Comparison of ENCODE assay signal across 10 mouse cellular contexts in the genomic region with DNA sequence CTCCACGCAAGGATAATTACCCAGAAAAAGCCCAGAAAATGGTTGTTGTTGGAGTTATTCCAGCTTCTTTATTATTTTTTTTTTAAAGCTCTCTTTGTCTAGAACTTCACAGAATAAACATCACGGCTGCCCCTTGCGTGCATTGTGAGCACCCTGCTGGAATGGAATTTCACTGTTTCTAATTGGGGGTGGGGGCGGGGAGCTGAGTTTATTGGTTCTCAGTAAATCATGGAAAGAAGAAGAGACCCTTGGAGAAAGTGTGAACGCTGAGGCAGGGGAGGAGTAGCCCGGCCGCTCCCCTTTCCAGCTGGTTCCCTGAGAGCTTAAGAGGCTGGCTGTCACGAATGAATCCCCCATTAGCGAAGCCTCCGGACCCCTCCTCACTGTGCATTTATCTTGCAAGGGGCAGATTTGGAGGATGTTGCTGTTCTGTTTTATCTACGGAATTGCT.
A peak's percentile ranks its signal among the peaks of the same experiment; 100 is the strongest.
DNase-seq lines count a peak whose midpoint lies in the region; ATAC-seq lines count a peak whose summit lies in the region.
"Had no signal": no experiment of that assay in that cellular context is flagged by ENCODE, and none has a peak within 500 bp of the region (broad histone marks: within the 10 kb centered on the region; RNA-seq: fewer than 3 reads in every experiment).

No protein-coding gene starts in this region.

- no peak for ATAC-seq in heart, embryonic 16.5 days (replicated peaks; ENCODE audit: extremely low read depth, insufficient read depth, low FRiP score)
- ATAC-seq in hindbrain, embryonic 16.5 days: no peak
- ATAC-seq in neural tube, embryonic 11.5 days (ENCODE audit: insufficient read depth, low FRiP score, low TSS enrichment): peak; percentile 20; the same call in 1 of the 2 replicates
- no peak for ATAC-seq in frontal cortex, adult (ENCODE audit: low TSS enrichment)

- no peaks in the 10 kb centered on the region for H3K27me3 ChIP-seq in heart, embryonic 16.5 days (ENCODE audit: control insufficient read depth, insufficient read depth, low read length)
- peaks cover 42% of the 10 kb centered on the region for H3K27me3 ChIP-seq in embryonic facial prominence, embryonic 10.5 days (replicated peaks; ENCODE audit: low read depth, poor library complexity, severe bottlenecking)
- no peaks in the 10 kb centered on the region for H3K27me3 ChIP-seq in hindbrain, embryonic 16.5 days (replicated peaks; ENCODE audit: control insufficient read depth, insufficient read depth, low read length)
- no peaks in the 10 kb centered on the region for H3K27me3 ChIP-seq in neural tube, embryonic 11.5 days (ENCODE audit: control insufficient read depth, insufficient read depth, low read length)

- 37% methylated on average over 11 of the region's 11 CpGs for WGBS in heart, embryonic 16.5 days
- WGBS in embryonic facial prominence, embryonic 10.5 days: 11% methylated on average over 11 of the region's 11 CpGs
- 6% methylated on average over 11 of the region's 11 CpGs for WGBS in hindbrain, embryonic 16.5 days
- WGBS in neural tube, embryonic 11.5 days: 8% methylated on average over 11 of the region's 11 CpGs

- DNase-seq in heart, postnatal 10 days: no peak
- peak; percentile 55 for DNase-seq in embryonic facial prominence, embryonic 10.5 days (ENCODE audit: low spot score)
- DNase-seq in neural tube, embryonic 11.5 days (ENCODE audit: low spot score): peak; percentile 60
- DNase-seq in layer of hippocampus, postnatal 14 days (ENCODE audit: low spot score in 2 of 2): no peak
- DNase-seq in frontal cortex, postnatal 14 days (ENCODE audit: low spot score in 2 of 2): no peak
- DNase-seq: lung, adult 18-20 months; right cerebral cortex, adult 18-20 months had no signal

- H3K9me3 ChIP-seq in heart, embryonic 16.5 days (replicated peaks; ENCODE audit: control insufficient read depth, low read length): no peaks in the 10 kb centered on the region
- no peaks in the 10 kb centered on the region for H3K9me3 ChIP-seq in embryonic facial prominence, embryonic 10.5 days
- H3K9me3 ChIP-seq in hindbrain, embryonic 16.5 days (ENCODE audit: control insufficient read depth, low read length): no peaks in the 10 kb centered on the region
- no peaks in the 10 kb centered on the region; the same call in 1 of the 2 replicates for H3K9me3 ChIP-seq in neural tube, embryonic 11.5 days (ENCODE audit: control insufficient read depth, low read length)

- H3K4me1 ChIP-seq in heart, embryonic 16.5 days (ENCODE audit: control insufficient read depth, insufficient read depth, low read length): peaks cover 14% of the 10 kb centered on the region
- H3K4me1 ChIP-seq in embryonic facial prominence, embryonic 10.5 days: peaks cover 55% of the 10 kb centered on the region
- peaks cover 4% of the 10 kb centered on the region for H3K4me1 ChIP-seq in hindbrain, embryonic 16.5 days (ENCODE audit: control insufficient read depth, insufficient read depth, low read depth, low read length)
- peaks cover 16% of the 10 kb centered on the region for H3K4me1 ChIP-seq in neural tube, embryonic 11.5 days (ENCODE audit: control insufficient read depth, insufficient read depth, low read length)

- peak overlapping the region; percentile 63 for H3K27ac ChIP-seq in heart, embryonic 16.5 days (ENCODE audit: low read length)
- H3K27ac ChIP-seq in embryonic facial prominence, embryonic 10.5 days (replicated peaks): peak overlapping the region; percentile 51; the same call in 1 of the 2 replicates
- H3K27ac ChIP-seq in hindbrain, embryonic 16.5 days (ENCODE audit: low read depth, low read length): no peak overlapping the region; the same call in 1 of the 2 replicates
- no peak overlapping the region for H3K27ac ChIP-seq in neural tube, embryonic 11.5 days (ENCODE audit: low read depth, low read length)

- H3K4me2 ChIP-seq in heart, embryonic 16.5 days (ENCODE audit: low read depth, low read length): peak overlapping the region; percentile 20; the same call in 1 of the 2 replicates
- H3K4me2 ChIP-seq in hindbrain, embryonic 16.5 days (ENCODE audit: low read length): peak overlapping the region; percentile 30
- peak overlapping the region; percentile 10; the same call in 1 of the 2 replicates for H3K4me2 ChIP-seq in neural tube, embryonic 11.5 days (ENCODE audit: low read depth)

- H3K9ac ChIP-seq in heart, embryonic 16.5 days (ENCODE audit: low read length): no peak overlapping the region
- H3K9ac ChIP-seq in hindbrain, embryonic 16.5 days (ENCODE audit: low read depth, low read length): no peak overlapping the region
- no peak overlapping the region for H3K9ac ChIP-seq in neural tube, embryonic 11.5 days (ENCODE audit: low read length)

- H3K36me3 ChIP-seq in heart, embryonic 16.5 days (ENCODE audit: control insufficient read depth, insufficient read depth): no peaks in the 10 kb centered on the region
- no peaks in the 10 kb centered on the region for H3K36me3 ChIP-seq in embryonic facial prominence, embryonic 10.5 days (replicated peaks)
- H3K36me3 ChIP-seq in hindbrain, embryonic 16.5 days (ENCODE audit: control insufficient read depth, insufficient read depth, low read length): no peaks in the 10 kb centered on the region
- H3K36me3 ChIP-seq in neural tube, embryonic 11.5 days (ENCODE audit: control insufficient read depth, insufficient read depth, low read length): no peaks in the 10 kb centered on the region

- H3K4me3 ChIP-seq in heart, embryonic 16.5 days (ENCODE audit: low read length): no peak overlapping the region
- H3K4me3 ChIP-seq in embryonic facial prominence, embryonic 10.5 days: no peak overlapping the region
- no peak overlapping the region for H3K4me3 ChIP-seq in hindbrain, embryonic 16.5 days (ENCODE audit: low read length)
- no peak overlapping the region for H3K4me3 ChIP-seq in neural tube, embryonic 11.5 days (ENCODE audit: low read depth, low read length)

- intact Hi-C loops in heart, postnatal 10 days (cut with DNase I): no loop called here

Comparison
In these comparisons a context has a peak if more than half of its experiments do, and no peak if none do; other contexts are left out.
1. H3K27ac ChIP-seq: peak in heart, embryonic 16.5 days (single experiment) and embryonic facial prominence, embryonic 10.5 days (single experiment); none in hindbrain, embryonic 16.5 days (single experiment) and neural tube, embryonic 11.5 days (single experiment).
2. DNase-seq: peak in embryonic facial prominence, embryonic 10.5 days (single experiment) and neural tube, embryonic 11.5 days (single experiment); none in heart, postnatal 10 days (0 of 2), layer of hippocampus, postnatal 14 days (0 of 2) and frontal cortex, postnatal 14 days (0 of 2).
3. Peak in every context shown above with its lines, with median percentiles within 50 percentile points of each other: H3K4me2 ChIP-seq.